Mouse (Mus musculus): ENCODE measurements around the gene Sec1.

Gene Sec1

GRCm38 (mm10) chr7:45693921-45694591 is at the start of gene Sec1:
Gene Sec1 (minus strand): TSS chr7:45694402.
- no peak for DNase-seq

GRCm38 (mm10) chr7:45742338-45742737 is 48.1 kb upstream of the Sec1 start:
- peak; percentile 53 to 80 for DNase-seq

GRCm38 (mm10) chr7:45741777-45742176 is 47.6 kb upstream of the Sec1 start:
- DNase-seq, result no peak

GRCm38 (mm10) chr7:45741308-45741707 is 47.1 kb upstream of the Sec1 start:
- no peak for DNase-seq

GRCm38 (mm10) chr7:45739820-45740219 is 45.6 kb upstream of the Sec1 start:
- DNase-seq, result no peak

- peak; percentile 92 to 94 for DNase-seq
Observed at GRCm38 (mm10) chr7:45739162-45739763, 45.1 kb upstream of the Sec1 start.

- no peak for DNase-seq
Observed at GRCm38 (mm10) chr7:45733477-45733876, 39.3 kb upstream of the Sec1 start.

GRCm38 (mm10) chr7:45730727-45731431 is 36.7 kb upstream of the Sec1 start:
- DNase-seq, result peak; percentile 47 to 69

- DNase-seq, result no peak
Observed at GRCm38 (mm10) chr7:45727625-45728024, 33.4 kb upstream of the Sec1 start.

- DNase-seq, result no peak
Observed at GRCm38 (mm10) chr7:45726419-45726818, 32.2 kb upstream of the Sec1 start.

GRCm38 (mm10) chr7:45725713-45726112 is 31.5 kb upstream of the Sec1 start, which contains the start of gene Spaca4:
Gene Spaca4 (minus strand): TSS chr7:45725813.
- peak in 1 of 2 experiments; percentile 29 for DNase-seq

- no peak for DNase-seq
Observed at GRCm38 (mm10) chr7:45725151-45725550, 30.9 kb upstream of the Sec1 start.

- no peak for DNase-seq
Observed at GRCm38 (mm10) chr7:45723781-45724180, 29.6 kb upstream of the Sec1 start.

- DNase-seq, result no peak
Observed at GRCm38 (mm10) chr7:45723301-45723700, 29.1 kb upstream of the Sec1 start.

GRCm38 (mm10) chr7:45722348-45722713 is 28.1 kb upstream of the Sec1 start:
- DNase-seq, result peak; percentile 60 to 66

- peak; percentile 68 to 72 for DNase-seq
Observed at GRCm38 (mm10) chr7:45721642-45722347, 27.6 kb upstream of the Sec1 start.

- no peak for DNase-seq
Observed at GRCm38 (mm10) chr7:45721234-45721571, 27.0 kb upstream of the Sec1 start.

GRCm38 (mm10) chr7:45720413-45721233 is 26.4 kb upstream of the Sec1 start, which contains the start of gene Fam83e:
Gene Fam83e (plus strand): TSS chr7:45721212.
- DNase-seq, result peak; percentile 20 to 52

- DNase-seq, result peak in 1 of 2 experiments; percentile 25
Observed at GRCm38 (mm10) chr7:45719738-45720412, 25.7 kb upstream of the Sec1 start.

GRCm38 (mm10) chr7:45719180-45719579 is 25.0 kb upstream of the Sec1 start:
- DNase-seq, result no peak

- DNase-seq, result no peak
Observed at GRCm38 (mm10) chr7:45718331-45718730, 24.1 kb upstream of the Sec1 start.

- DNase-seq, result peak; percentile 99
Observed at GRCm38 (mm10) chr7:45717918-45718297, 23.7 kb upstream of the Sec1 start, which contains the start of gene Sphk2. Gene Sphk2 (minus strand): TSS chr7:45718002.

All from cerebellum, postnatal 14 days (tissue).